Comparison of ENCODE assay signal across 8 mouse cellular contexts in the genomic region with DNA sequence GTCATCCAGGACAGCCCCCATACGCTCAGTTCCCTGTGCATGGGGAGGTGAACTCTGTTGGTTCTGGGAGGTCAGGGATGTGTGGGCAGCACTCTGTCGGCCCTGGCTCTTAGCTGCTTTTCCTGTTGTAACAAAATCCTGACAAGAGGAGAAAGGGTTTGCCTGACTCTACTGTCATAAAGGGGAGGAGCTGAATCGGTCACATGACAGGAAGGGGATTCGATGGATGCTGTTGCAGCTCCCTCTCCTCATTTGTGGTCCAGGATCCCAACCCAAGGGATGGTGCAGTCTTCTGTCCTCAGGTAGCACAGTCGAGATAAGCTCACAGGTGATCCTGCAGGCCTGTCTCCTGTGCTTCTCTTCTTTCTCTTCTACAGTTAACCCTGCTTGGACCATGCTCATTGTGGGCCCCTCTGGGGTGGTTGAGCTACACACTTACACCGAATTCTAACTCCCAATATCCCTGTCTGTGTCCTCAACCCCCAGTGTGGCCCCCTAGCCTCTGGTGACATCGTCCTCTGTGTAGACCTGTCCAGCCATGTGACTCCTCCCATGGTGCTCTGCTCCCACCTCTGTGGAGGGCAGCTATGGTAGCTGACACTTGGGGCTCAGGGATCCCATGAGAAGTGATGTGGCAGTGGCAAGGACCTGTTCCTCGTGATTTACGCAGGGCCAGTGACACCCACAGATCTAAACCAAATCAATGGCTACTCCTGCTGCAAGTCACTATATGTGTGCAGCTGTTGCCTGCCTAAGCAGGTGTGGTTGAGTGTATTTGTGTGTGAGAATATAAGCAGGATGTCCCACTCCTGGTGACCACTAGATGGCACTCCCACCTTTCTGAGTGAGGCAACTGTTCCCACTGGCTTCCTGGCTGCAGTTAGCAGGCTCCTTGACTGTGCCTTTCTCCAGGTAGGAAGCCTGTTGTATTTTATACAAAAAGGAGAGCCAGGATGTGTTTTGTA. TPM values are rescaled to one million over a fixed set of nuclear protein-coding genes. Genes with fewer than 3 reads are reported as not detected.
DNase-seq lines count a peak whose midpoint lies in the region; ATAC-seq and TF ChIP-seq lines count a peak whose summit lies in the region.

No protein-coding gene starts in this region.

- TF ChIP-seq CTCF in intestine, postnatal 0 days (IDR thresholded peaks at IDR 0.05; ENCODE audit: low read depth): peak; percentile 99

- ATAC-seq in common myeloid progenitor, adult 5-6 weeks (replicated peaks; ENCODE audit: low read depth, poor library complexity, severe bottlenecking): peak; percentile 93
- ATAC-seq in intestine, postnatal 0 days: peak; percentile 60

- H3K9ac ChIP-seq in intestine, postnatal 0 days (ENCODE audit: low read depth, low read length): no peak overlapping the region

- no peak overlapping the region for H3K27ac ChIP-seq in intestine, postnatal 0 days (ENCODE audit: low read depth, low read length)
- no peak overlapping the region for H3K27ac ChIP-seq in midbrain, embryonic 10.5 days (replicated peaks)

- no peak overlapping the region for H3K4me3 ChIP-seq in intestine, postnatal 0 days (ENCODE audit: low read depth, low read length)
- H3K4me3 ChIP-seq in midbrain, embryonic 10.5 days: no peak overlapping the region

- no peaks in the 10 kb centered on the region for H3K9me3 ChIP-seq in intestine, postnatal 0 days (ENCODE audit: control insufficient read depth)
- no peaks in the 10 kb centered on the region for H3K9me3 ChIP-seq in midbrain, embryonic 10.5 days (replicated peaks)

- H3K4me1 ChIP-seq in intestine, postnatal 0 days (replicated peaks; ENCODE audit: control insufficient read depth, insufficient read depth, low read length): no peaks in the 10 kb centered on the region
- H3K4me1 ChIP-seq in midbrain, embryonic 10.5 days: 0 out of 2 replicates have a peak, but pooled peaks cover 4% of the 10 kb centered on the region

- intact Hi-C loops in left cerebral cortex, postnatal 25 days (cut with DNase I): loop anchor here (1.0 to 5.0 kb wide), 3 partner anchors 50 to 202 kb away; no protein-coding TSS in a partner anchor

- 63% methylated on average over 9 of the region's 9 CpGs for WGBS in intestine, postnatal 0 days
- 76% methylated on average over 9 of the region's 9 CpGs for WGBS in midbrain, embryonic 10.5 days

- H3K4me2 ChIP-seq in intestine, postnatal 0 days (replicated peaks; ENCODE audit: low read depth): no peak overlapping the region

- DNase-seq in urinary bladder, postnatal 25 days (ENCODE audit: low spot score): peak; percentile 61
- no peak for DNase-seq in urinary bladder, postnatal 10 days (ENCODE audit: low spot score)
- peak; percentile 56 for DNase-seq in gastrocnemius, postnatal 10 days
- DNase-seq in left cerebral cortex, postnatal 25 days (ENCODE audit: low spot score in 2 of 2): peak; percentile 79 to 86
- peak; percentile 66 for DNase-seq in midbrain, embryonic 10.5 days (ENCODE audit: low spot score)
- peak; percentile 72 for DNase-seq in right cerebral cortex, postnatal 25 days

- no peaks in the 10 kb centered on the region for H3K27me3 ChIP-seq in intestine, postnatal 0 days (replicated peaks; ENCODE audit: control insufficient read depth, insufficient read depth, low read length)
- H3K27me3 ChIP-seq in midbrain, embryonic 10.5 days (ENCODE audit: low read depth, poor library complexity, severe bottlenecking): no peaks in the 10 kb centered on the region

- peaks cover 57% of the 10 kb centered on the region for H3K36me3 ChIP-seq in intestine, postnatal 0 days (ENCODE audit: control insufficient read depth, insufficient read depth)
- H3K36me3 ChIP-seq in midbrain, embryonic 10.5 days: peaks cover 100% of the 10 kb centered on the region

RNA-seq across cellular contexts. Expression of gene Kdm4b, which starts 31.3 kb away (rescaled TPM):
- 7.2 and 17.0 TPM in 2 replicates for total RNA-seq in common myeloid progenitor, adult 5-6 weeks (2017)
- 10 to 100 TPM; 24.9 to 28.6 TPM for total RNA-seq in gastrocnemius, postnatal 10 days (2021)
- 8.1 TPM in 2 replicates for polyA plus RNA-seq in intestine, postnatal 0 days (2015; fragmentation: Nextera tagmentation; extraction: Ambion mirVana)
- 10 to 100 TPM; 70.0 to 74.4 TPM for total RNA-seq in left cerebral cortex, postnatal 25 days (2021)
- polyA plus RNA-seq in midbrain, embryonic 10.5 days (2016; fragmentation: Nextera tagmentation; extraction: Ambion mirVana): 45.2 and 56.1 TPM in 2 replicates

RNA-seq across cellular contexts. Expression of gene Uhrf1, which starts 54.1 kb away (rescaled TPM):
- 142 and 165 TPM in 2 replicates for total RNA-seq in common myeloid progenitor, adult 5-6 weeks (2017)
- 10 to 100 TPM; 14.4 to 20.3 TPM for total RNA-seq in gastrocnemius, postnatal 10 days (2021)
- polyA plus RNA-seq in intestine, postnatal 0 days (2015; fragmentation: Nextera tagmentation; extraction: Ambion mirVana): 22.5 and 23.5 TPM in 2 replicates
- total RNA-seq in left cerebral cortex, postnatal 25 days (2021): 1 to 10 TPM in 1 of 2 experiments, under 1 TPM in 1; 0.69 to 1.1 TPM
- polyA plus RNA-seq in midbrain, embryonic 10.5 days (2016; fragmentation: Nextera tagmentation; extraction: Ambion mirVana): 291 and 321 TPM in 2 replicates

RNA-seq across cellular contexts. Expression of gene Arrdc5, which starts 57.1 kb away (rescaled TPM):
- not detected in 2 replicates for total RNA-seq in common myeloid progenitor, adult 5-6 weeks (2017)
- total RNA-seq in gastrocnemius, postnatal 10 days (2021): not detected
- polyA plus RNA-seq in intestine, postnatal 0 days (2015; fragmentation: Nextera tagmentation; extraction: Ambion mirVana): not detected in 2 replicates
- total RNA-seq in left cerebral cortex, postnatal 25 days (2021): not detected
- polyA plus RNA-seq in midbrain, embryonic 10.5 days (2016; fragmentation: Nextera tagmentation; extraction: Ambion mirVana): not detected in 2 replicates

Comparison
In these comparisons a context has a peak if more than half of its experiments do, and no peak if none do; other contexts are left out.
1. RNA of gene Uhrf1, which starts 54.1 kb away (total RNA-seq): 142 to 165 TPM in common myeloid progenitor, adult 5-6 weeks and 14.4 to 20.3 TPM in gastrocnemius, postnatal 10 days; 0.69 to 1.1 TPM in left cerebral cortex, postnatal 25 days; every median in the first group is over 4 times any median in the second.